Comparison of ENCODE assay signal across 19 mouse cellular contexts in genomic region chr12:90571506-90571905, GRCm38 (mm10).
DNase-seq lines count a peak whose midpoint lies in the region; ATAC-seq lines count a peak whose summit lies in the region.
"Had no signal": no experiment of that assay in that cellular context is flagged by ENCODE, and none has a peak within 500 bp of the region (broad histone marks: within the 10 kb centered on the region; RNA-seq: fewer than 3 reads in every experiment).

No protein-coding gene starts in this region.

- H3K4me2 ChIP-seq in forebrain, embryonic 11.5 days (ENCODE audit: low read depth, low read length, severe bottlenecking) = no peak overlapping the region
- H3K4me2 ChIP-seq in forebrain, embryonic 13.5 days = no peak overlapping the region
- H3K4me2 ChIP-seq: heart, embryonic 11.5 days; liver, embryonic 11.5 days; midbrain, embryonic 15.5 days had no signal

- ATAC-seq in forebrain, embryonic 11.5 days (replicated peaks; ENCODE audit: low FRiP score) = no peak
- ATAC-seq in forebrain, embryonic 13.5 days = no peak
- ATAC-seq: forebrain, embryonic 14.5 days; inflammation-experienced regulatory T-cells, adult 6 months; midbrain, embryonic 15.5 days had no signal

- peak; percentile 52 for DNase-seq in forebrain, embryonic 11.5 days (ENCODE audit: low spot score)
- DNase-seq in ES-CJ7 (ENCODE audit: low read depth, low spot score) = peak; percentile 31
- DNase-seq in cerebellum, adult 11-12 months = peak; percentile 59
- DNase-seq in cerebellum, postnatal 25 days = peak; percentile 54 to 75
- no peak for DNase-seq in adrenal gland, postnatal 14 days
- DNase-seq in kidney, adult 11 months = no peak
- DNase-seq in kidney, postnatal 25 days = no peak
- DNase-seq: B cell, adult 2 months; lung, adult 2 months; right cerebral cortex, postnatal 14 days had no signal

- H3K36me3 ChIP-seq in forebrain, embryonic 11.5 days (ENCODE audit: control insufficient read depth, insufficient read depth, low read length) = no peaks in the 10 kb centered on the region
- H3K36me3 ChIP-seq in forebrain, embryonic 13.5 days (ENCODE audit: poor library complexity, severe bottlenecking) = no peaks in the 10 kb centered on the region
- H3K36me3 ChIP-seq: limb, embryonic 10.5 days; midbrain, embryonic 15.5 days had no signal

- H3K4me1 ChIP-seq in forebrain, embryonic 11.5 days (replicated peaks; ENCODE audit: control insufficient read depth, insufficient read depth, low read length) = no peaks in the 10 kb centered on the region
- H3K4me1 ChIP-seq in forebrain, embryonic 13.5 days = no peaks in the 10 kb centered on the region
- H3K4me1 ChIP-seq: limb, embryonic 10.5 days; midbrain, embryonic 15.5 days had no signal

- 4% methylated on average over 2 of the region's 2 CpGs for WGBS in forebrain, embryonic 11.5 days
- WGBS in forebrain, embryonic 13.5 days = 0% methylated on average over 2 of the region's 2 CpGs

- H3K9ac ChIP-seq in forebrain, embryonic 11.5 days (ENCODE audit: low read length) = no peak overlapping the region
- H3K9ac ChIP-seq in forebrain, embryonic 13.5 days = no peak overlapping the region
- H3K9ac ChIP-seq: midbrain, embryonic 15.5 days had no signal

- H3K27me3 ChIP-seq in forebrain, embryonic 11.5 days (ENCODE audit: control insufficient read depth, insufficient read depth, low read length) = no peaks in the 10 kb centered on the region
- H3K27me3 ChIP-seq in forebrain, embryonic 13.5 days = no peaks in the 10 kb centered on the region
- H3K27me3 ChIP-seq: midbrain, embryonic 15.5 days had no signal

- H3K27ac ChIP-seq in forebrain, embryonic 11.5 days (ENCODE audit: low read depth, low read length) = no peak overlapping the region
- no peak overlapping the region for H3K27ac ChIP-seq in forebrain, embryonic 13.5 days
- H3K27ac ChIP-seq: limb, embryonic 10.5 days; macrophage; midbrain, embryonic 15.5 days; stomach, postnatal 0 days had no signal

- H3K4me3 ChIP-seq in forebrain, embryonic 11.5 days (ENCODE audit: low read depth, low read length) = no peak overlapping the region
- no peak overlapping the region for H3K4me3 ChIP-seq in forebrain, embryonic 13.5 days
- H3K4me3 ChIP-seq: limb, embryonic 10.5 days; midbrain, embryonic 15.5 days had no signal

- no peaks in the 10 kb centered on the region for H3K9me3 ChIP-seq in forebrain, embryonic 11.5 days (ENCODE audit: control insufficient read depth, low read length)
- H3K9me3 ChIP-seq in forebrain, embryonic 13.5 days (replicated peaks) = no peaks in the 10 kb centered on the region
- H3K9me3 ChIP-seq: limb, embryonic 10.5 days; midbrain, embryonic 15.5 days had no signal

Comparison
In these comparisons a context has a peak if more than half of its experiments do, and no peak if none do; other contexts are left out.
1. DNase-seq: peak in forebrain, embryonic 11.5 days (single experiment), ES-CJ7 (single experiment), cerebellum, adult 11-12 months (single experiment) and cerebellum, postnatal 25 days (2 of 2); none in adrenal gland, postnatal 14 days (single experiment), kidney, adult 11 months (single experiment) and kidney, postnatal 25 days (0 of 2).